11 mouse cellular contexts compared by ENCODE assay signal in the genomic region with DNA sequence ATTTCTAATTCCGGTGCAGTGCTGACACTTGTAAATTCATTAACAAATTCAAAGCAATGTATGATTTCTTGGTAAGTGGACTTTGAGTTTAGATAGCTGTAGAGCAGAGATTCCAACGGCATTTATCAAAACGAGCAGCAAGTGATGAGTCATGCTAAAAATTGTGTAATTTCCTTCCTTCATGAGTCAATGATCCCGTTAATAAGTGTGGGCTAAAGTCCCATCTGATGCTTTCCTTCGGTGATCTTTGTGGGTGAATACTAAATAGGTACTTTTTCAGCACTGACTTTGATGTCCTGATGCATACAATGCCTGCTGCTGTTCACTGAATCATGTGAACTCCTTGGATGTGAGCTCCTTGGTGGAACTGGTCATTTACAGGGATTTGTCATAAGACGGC.
DNase-seq lines count a peak whose midpoint lies in the region; ATAC-seq and TF ChIP-seq lines count a peak whose summit lies in the region.
"Had no signal": no experiment of that assay in that cellular context is flagged by ENCODE, and none has a peak within 500 bp of the region (broad histone marks: within the 10 kb centered on the region; RNA-seq: fewer than 3 reads in every experiment).

No protein-coding gene starts in this region.

- no peak overlapping the region for H3K4me3 ChIP-seq in gastrocnemius, adult 2 months
- no peak overlapping the region for H3K4me3 ChIP-seq in neural tube, embryonic 14.5 days (ENCODE audit: low read depth, low read length)
- no peak overlapping the region for H3K4me3 ChIP-seq in neural tube, embryonic 15.5 days (replicated peaks)
- H3K4me3 ChIP-seq in intestine, embryonic 15.5 days (replicated peaks): no peak overlapping the region
- H3K4me3 ChIP-seq: hindbrain, embryonic 15.5 days; limb, embryonic 15.5 days; midbrain, embryonic 15.5 days had no signal

- peak overlapping the region; percentile 35; the same call in 1 of the 2 replicates for H3K27ac ChIP-seq in gastrocnemius, adult 2 months
- no peak overlapping the region for H3K27ac ChIP-seq in neural tube, embryonic 14.5 days (ENCODE audit: low read depth, low read length)
- no peak overlapping the region for H3K27ac ChIP-seq in neural tube, embryonic 15.5 days (replicated peaks)
- no peak overlapping the region for H3K27ac ChIP-seq in intestine, embryonic 15.5 days
- H3K27ac ChIP-seq: hindbrain, embryonic 15.5 days; limb, embryonic 15.5 days; midbrain, embryonic 15.5 days had no signal

- H3K4me2 ChIP-seq in neural tube, embryonic 14.5 days (ENCODE audit: low read depth, low read length): no peak overlapping the region
- H3K4me2 ChIP-seq in neural tube, embryonic 15.5 days: no peak overlapping the region
- H3K4me2 ChIP-seq in intestine, embryonic 15.5 days (replicated peaks): 0 out of 2 replicates have a peak overlapping the region, but pooled peaks have one; percentile 23
- H3K4me2 ChIP-seq: hindbrain, embryonic 15.5 days; limb, embryonic 15.5 days; midbrain, embryonic 15.5 days had no signal

- H3K4me1 ChIP-seq in neural tube, embryonic 14.5 days (ENCODE audit: control insufficient read depth, insufficient read depth, low read length): no peaks in the 10 kb centered on the region
- peaks cover 5% of the 10 kb centered on the region; the same call in 1 of the 2 replicates for H3K4me1 ChIP-seq in neural tube, embryonic 15.5 days
- H3K4me1 ChIP-seq in intestine, embryonic 15.5 days (replicated peaks): no peaks in the 10 kb centered on the region
- H3K4me1 ChIP-seq: limb, embryonic 15.5 days had no signal

- intact Hi-C loops in gastrocnemius, adult 2 months (cut with DNase I): loop anchor here (2.0 to 10.0 kb wide), 4 partner anchors 77 to 621 kb away; a partner anchor contains a TSS

- peak; percentile 29; the same call in 1 of the 2 replicates for ATAC-seq in neural tube, embryonic 14.5 days (ENCODE audit: low read depth)
- ATAC-seq in neural tube, embryonic 15.5 days (ENCODE audit: low FRiP score): no peak
- peak; percentile 89 for ATAC-seq in intestine, embryonic 15.5 days

- no peak for TF ChIP-seq CTCF in gastrocnemius, adult 2 months (IDR thresholded peaks at IDR 0.05)

- H3K9ac ChIP-seq in neural tube, embryonic 14.5 days (replicated peaks; ENCODE audit: low read depth, low read length): no peak overlapping the region
- H3K9ac ChIP-seq in neural tube, embryonic 15.5 days (replicated peaks): no peak overlapping the region
- H3K9ac ChIP-seq in intestine, embryonic 15.5 days: no peak overlapping the region
- H3K9ac ChIP-seq: hindbrain, embryonic 15.5 days; limb, embryonic 15.5 days; midbrain, embryonic 15.5 days had no signal

- WGBS in neural tube, embryonic 14.5 days: 79% methylated on average over 6 of the region's 6 CpGs
- 77% methylated on average over 6 of the region's 6 CpGs for WGBS in neural tube, embryonic 15.5 days
- 57% methylated on average over 6 of the region's 6 CpGs for WGBS in intestine, embryonic 15.5 days

- H3K36me3 ChIP-seq in neural tube, embryonic 14.5 days (ENCODE audit: control insufficient read depth, insufficient read depth, low read length): no peaks in the 10 kb centered on the region
- H3K36me3 ChIP-seq in neural tube, embryonic 15.5 days: no peaks in the 10 kb centered on the region
- H3K36me3 ChIP-seq in intestine, embryonic 15.5 days: no peaks in the 10 kb centered on the region
- H3K36me3 ChIP-seq: hindbrain, embryonic 15.5 days; limb, embryonic 15.5 days; midbrain, embryonic 15.5 days had no signal

- H3K9me3 ChIP-seq in neural tube, embryonic 14.5 days (ENCODE audit: control insufficient read depth, low read length): no peaks in the 10 kb centered on the region
- H3K9me3 ChIP-seq in neural tube, embryonic 15.5 days (replicated peaks): no peaks in the 10 kb centered on the region
- H3K9me3 ChIP-seq in intestine, embryonic 15.5 days: no peaks in the 10 kb centered on the region
- H3K9me3 ChIP-seq: hindbrain, embryonic 15.5 days; limb, embryonic 15.5 days; midbrain, embryonic 15.5 days had no signal

- DNase-seq in gastrocnemius, adult 2 months: no peak
- no peak for DNase-seq in gastrocnemius, postnatal 4 days (ENCODE audit: low spot score in 2 of 2)
- DNase-seq in frontal cortex, postnatal 10 days (ENCODE audit: low spot score in 2 of 2): no peak
- no peak for DNase-seq in retina, postnatal 1 day
- no peak for DNase-seq in cerebellum, adult 11-12 months

- no peaks in the 10 kb centered on the region for H3K27me3 ChIP-seq in neural tube, embryonic 14.5 days (ENCODE audit: control insufficient read depth, insufficient read depth, low read length)
- H3K27me3 ChIP-seq in neural tube, embryonic 15.5 days (replicated peaks): no peaks in the 10 kb centered on the region
- H3K27me3 ChIP-seq in intestine, embryonic 15.5 days (replicated peaks): no peaks in the 10 kb centered on the region
- H3K27me3 ChIP-seq: hindbrain, embryonic 15.5 days; limb, embryonic 15.5 days; midbrain, embryonic 15.5 days had no signal
